Mouse (Mus musculus): Measurements from ENCODE around the gene Id4. TPM values are rescaled to one million over a fixed set of nuclear protein-coding genes. Genes with fewer than 3 reads are reported as not detected.

Gene Id4
- 10 to 100 TPM; 40.8 to 52.0 TPM for total RNA-seq (2021)
- long read RNA-seq, experiment 1, transcript Id4-201 (3 exons, 3,849 nt): major isoform, 178 of 191 reads
- long read RNA-seq, experiment 1, partial matches to known transcripts: 2 of 191 reads
- long read RNA-seq, experiment 1, other reads (novel, unspliced or antisense): 11 of 191 reads
- long read RNA-seq, experiment 2, transcript Id4-201 (3 exons, 3,849 nt): major isoform, 94 of 99 reads
- long read RNA-seq, experiment 2, partial matches to known transcripts: 1 of 99 reads
- long read RNA-seq, experiment 2, other reads (novel, unspliced or antisense): 4 of 99 reads

DNA sequence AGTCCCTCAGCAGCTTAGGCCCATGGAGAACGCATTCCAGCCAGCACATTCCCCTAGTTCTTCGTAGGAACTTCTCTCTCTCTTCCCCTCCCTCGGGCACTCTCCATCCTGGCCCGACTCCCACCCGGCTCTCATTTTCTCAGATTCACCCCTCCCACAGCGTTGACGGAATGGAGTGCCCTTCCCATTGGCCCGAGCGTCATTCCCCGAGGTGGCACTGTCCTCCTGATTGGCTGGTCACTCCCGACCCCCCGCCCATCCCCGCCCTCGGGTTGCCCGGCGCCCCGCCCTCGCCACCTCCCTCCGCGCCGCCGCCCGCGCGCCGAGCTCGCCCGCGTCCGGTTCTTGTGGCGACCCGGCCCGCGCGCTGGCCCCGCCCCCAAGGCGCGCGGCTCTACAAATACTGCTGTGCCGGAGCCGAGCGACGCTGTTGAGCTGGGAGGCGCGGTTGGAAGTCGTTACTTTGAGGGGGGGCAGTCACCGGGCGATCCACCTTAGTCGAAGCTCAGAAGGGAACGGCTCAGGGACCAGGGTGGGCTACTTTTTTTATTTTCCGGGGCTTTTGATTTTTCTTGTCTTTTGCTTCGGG lies at the start of gene Id4:
Id4 (plus strand) TSS at position 539 of the 589 bp plus-strand sequence.
- peak; percentile 91 to 95 for DNase-seq (ENCODE audit: low spot score in 2 of 2)

DNA sequence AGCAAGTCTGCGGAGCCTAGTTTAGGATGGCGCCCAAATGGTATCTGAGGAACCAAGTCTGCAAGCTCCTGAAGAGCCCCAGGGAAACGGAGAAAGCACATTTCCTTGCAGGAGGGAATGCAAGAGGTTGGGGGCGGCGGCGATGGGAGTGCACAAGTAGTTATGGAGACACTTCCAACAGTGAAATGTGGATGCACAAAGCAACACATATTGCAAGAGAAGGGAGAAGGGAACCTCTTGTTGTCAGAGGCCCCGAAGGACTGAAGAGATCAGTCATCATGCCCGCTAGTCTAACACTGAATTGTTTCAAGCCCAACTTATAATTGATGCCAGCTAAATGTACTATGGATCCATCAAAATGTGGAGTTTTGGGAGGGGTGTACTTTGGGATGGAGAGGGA lies 33.9 kb upstream of the Id4 start:
- DNase-seq (ENCODE audit: low spot score in 2 of 2): peak in 1 of 2 experiments; percentile 12

GRCm38 (mm10) chr13:48227712-48228111 lies 33.3 kb upstream of the Id4 start:
- peak; percentile 93 to 97 for DNase-seq (ENCODE audit: low spot score in 2 of 2)

DNA sequence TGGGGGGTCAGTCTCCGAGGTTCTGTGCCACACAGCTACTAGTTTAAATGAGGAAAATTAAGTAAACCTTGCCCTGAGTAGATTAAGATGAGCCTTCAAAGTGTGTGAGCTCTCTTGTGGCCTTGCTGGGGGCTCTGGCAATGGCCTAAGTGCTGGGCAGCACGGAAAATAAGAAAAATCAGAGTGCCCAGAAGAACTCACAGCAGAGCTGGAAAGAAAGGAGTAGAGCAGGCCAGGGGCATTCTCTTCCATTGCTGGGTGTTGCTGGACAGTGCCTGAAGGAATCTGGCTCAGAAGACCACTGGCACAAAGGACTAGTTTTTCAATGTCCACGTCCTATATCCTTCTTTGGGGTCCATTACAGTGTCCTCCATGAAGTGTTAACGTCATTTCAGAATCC lies 32.9 kb upstream of the Id4 start:
- DNase-seq (ENCODE audit: low spot score in 2 of 2): no peak

GRCm38 (mm10) chr13:48230996-48231395 lies 30.0 kb upstream of the Id4 start:
- peak in 1 of 2 experiments; percentile 10 for DNase-seq (ENCODE audit: low spot score in 2 of 2)

DNA sequence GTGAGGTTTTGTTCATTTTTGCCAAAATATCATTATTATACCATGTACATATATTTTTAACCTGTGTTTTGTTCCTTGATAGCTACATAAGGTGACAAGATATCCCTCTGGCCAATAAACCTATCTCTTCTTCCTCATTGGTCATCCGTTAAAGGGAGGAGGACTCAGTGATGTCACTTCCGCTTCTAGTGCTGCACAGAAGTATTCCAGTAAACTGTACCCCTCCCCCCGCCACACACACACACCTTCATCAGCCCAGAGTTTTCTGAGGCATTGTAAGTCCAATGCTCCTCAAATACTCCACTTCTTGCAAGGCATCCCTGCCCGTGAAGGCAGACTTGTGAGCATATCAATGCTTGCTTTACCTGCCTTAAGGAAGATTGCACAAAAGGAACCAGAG lies 24.6 kb upstream of the Id4 start:
- no peak for DNase-seq (ENCODE audit: low spot score in 2 of 2)

- no peak for DNase-seq (ENCODE audit: low spot score in 2 of 2)
Observed at GRCm38 (mm10) chr13:48236865-48237264, 24.2 kb upstream of the Id4 start.

DNA sequence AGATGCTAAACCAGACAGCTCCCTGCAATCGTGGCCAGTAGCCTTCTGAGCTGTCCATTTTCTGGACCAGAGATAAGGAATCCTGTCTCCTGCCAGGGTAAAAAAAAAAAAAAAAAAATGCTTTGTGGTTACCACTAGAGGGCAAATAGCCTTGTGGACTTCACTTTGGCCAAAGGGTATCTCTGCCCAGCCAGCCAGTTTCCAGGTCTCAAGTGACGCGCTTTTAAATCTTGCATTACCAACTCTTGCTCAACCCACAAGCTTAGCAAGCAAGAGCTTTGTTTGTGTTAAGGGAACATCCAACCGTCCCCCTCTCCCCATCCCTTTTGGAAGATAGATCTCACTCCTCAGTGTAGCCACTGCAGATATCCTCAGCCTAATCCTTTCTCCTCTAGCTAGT lies 23.5 kb upstream of the Id4 start:
- DNase-seq (ENCODE audit: low spot score in 2 of 2): no peak

GRCm38 (mm10) chr13:48245235-48246012 lies 15.6 kb upstream of the Id4 start:
- DNase-seq (ENCODE audit: low spot score in 2 of 2): no peak

- no peak for DNase-seq (ENCODE audit: low spot score in 2 of 2)
Observed at GRCm38 (mm10) chr13:48252559-48252958, 8.5 kb upstream of the Id4 start.

DNA sequence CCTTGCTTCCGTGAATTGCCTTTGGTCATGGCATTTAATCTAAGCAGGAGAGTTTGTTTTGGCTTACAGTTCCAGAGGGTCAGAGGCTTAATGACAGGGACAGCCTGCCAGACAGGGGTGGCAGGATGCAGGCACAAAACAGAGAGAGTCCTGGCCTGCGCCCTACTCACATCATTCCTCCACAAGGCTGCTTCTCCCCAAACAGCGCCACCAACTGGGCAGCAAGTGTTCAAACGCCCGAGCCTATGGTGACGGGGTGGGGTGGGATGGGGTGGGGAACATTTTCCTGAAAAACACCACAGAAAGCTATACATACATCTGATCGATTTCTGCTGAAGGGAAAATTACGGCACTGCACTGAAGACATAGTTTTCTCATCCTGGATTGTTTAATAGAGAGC lies 6.0 kb upstream of the Id4 start:
- no peak for DNase-seq (ENCODE audit: low spot score in 2 of 2)

DNA sequence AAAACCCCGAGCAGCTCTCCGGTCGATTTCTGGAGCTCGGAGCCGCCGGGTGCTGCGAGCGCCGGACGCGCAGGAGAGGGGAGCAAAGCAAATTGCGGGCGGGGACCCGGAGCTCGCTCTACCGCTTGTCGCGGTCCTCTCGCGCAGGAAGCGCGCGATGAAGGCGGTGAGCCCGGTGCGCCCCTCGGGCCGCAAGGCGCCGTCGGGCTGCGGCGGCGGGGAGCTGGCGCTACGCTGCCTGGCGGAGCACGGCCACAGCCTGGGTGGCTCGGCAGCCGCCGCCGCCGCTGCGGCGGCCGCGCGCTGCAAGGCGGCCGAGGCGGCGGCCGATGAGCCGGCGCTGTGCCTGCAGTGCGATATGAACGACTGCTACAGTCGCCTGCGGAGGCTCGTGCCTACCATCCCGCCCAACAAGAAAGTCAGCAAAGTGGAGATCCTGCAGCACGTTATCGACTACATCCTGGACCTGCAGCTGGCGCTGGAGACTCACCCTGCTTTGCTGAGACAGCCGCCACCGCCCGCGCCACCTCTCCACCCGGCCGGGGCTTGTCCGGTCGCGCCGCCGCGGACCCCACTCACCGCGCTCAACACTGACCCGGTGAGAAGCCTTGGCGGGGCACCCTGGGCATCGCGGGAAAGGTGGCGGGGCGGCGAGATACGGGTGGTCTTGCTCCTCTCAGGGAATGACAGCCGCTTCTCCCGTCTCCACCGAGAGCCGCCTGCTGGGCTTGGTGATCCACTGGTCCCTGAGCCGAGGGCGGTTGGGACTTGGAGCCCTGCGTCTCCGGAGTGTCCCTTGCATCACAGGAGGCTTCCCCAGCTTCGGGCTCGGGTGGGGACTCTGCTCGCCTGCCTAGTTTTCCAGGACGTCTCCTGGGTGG lies 553 bp downstream of the Id4 start:
- peak; percentile 33 to 52 for DNase-seq (ENCODE audit: low spot score in 2 of 2)

GRCm38 (mm10) chr13:48262451-48262969 lies 1.5 kb downstream of the Id4 start:
- peak in 1 of 2 experiments; percentile 12 for DNase-seq (ENCODE audit: low spot score in 2 of 2)

DNA sequence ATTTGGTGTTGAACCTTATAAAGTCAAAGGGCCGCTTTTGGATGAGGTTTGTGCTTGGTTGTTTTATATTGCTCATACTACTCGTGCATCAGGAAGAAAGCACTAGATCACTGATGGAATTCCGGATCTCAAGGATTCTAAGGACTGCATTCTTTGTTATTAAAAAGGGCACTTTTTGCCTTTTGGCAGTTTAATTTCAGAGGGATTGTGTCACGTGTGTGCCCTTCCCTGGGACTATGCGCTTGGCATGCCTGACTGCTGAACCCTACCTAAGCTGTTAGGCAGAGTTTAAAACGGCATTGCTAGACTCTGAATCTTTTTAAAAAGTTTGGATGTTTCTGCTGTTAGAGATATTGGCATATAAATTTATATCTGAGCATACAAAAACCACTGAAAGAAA lies 4.0 kb downstream of the Id4 start:
- no peak for DNase-seq (ENCODE audit: low spot score in 2 of 2)

- peak; percentile 20 to 25 for DNase-seq (ENCODE audit: low spot score in 2 of 2)
Observed at GRCm38 (mm10) chr13:48273451-48274069, 12.5 kb downstream of the Id4 start.

DNA sequence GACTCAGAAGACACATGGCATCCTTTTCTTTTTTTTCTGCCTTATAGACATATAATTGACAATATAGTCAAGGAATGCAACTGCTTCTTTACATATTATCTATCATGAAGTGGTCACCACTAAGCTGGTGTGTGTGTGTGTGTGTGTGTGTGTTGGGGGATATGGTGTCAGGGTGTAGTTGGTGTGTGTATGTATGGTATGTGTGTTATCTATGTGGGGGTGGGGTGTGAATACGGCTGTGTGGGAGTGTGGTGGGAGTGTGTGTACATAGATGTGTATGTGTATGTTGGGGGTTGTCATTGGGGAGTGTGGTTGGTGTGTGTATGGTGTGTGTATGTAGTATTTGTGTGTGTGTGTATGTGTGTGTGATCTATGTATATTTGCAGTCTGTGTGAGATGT lies 13.1 kb downstream of the Id4 start:
- DNase-seq (ENCODE audit: low spot score in 2 of 2): no peak

GRCm38 (mm10) chr13:48276981-48277380 lies 16.0 kb downstream of the Id4 start:
- DNase-seq (ENCODE audit: low spot score in 2 of 2): no peak

- no peak for DNase-seq (ENCODE audit: low spot score in 2 of 2)
Observed at GRCm38 (mm10) chr13:48284426-48284825, 23.4 kb downstream of the Id4 start.

DNA sequence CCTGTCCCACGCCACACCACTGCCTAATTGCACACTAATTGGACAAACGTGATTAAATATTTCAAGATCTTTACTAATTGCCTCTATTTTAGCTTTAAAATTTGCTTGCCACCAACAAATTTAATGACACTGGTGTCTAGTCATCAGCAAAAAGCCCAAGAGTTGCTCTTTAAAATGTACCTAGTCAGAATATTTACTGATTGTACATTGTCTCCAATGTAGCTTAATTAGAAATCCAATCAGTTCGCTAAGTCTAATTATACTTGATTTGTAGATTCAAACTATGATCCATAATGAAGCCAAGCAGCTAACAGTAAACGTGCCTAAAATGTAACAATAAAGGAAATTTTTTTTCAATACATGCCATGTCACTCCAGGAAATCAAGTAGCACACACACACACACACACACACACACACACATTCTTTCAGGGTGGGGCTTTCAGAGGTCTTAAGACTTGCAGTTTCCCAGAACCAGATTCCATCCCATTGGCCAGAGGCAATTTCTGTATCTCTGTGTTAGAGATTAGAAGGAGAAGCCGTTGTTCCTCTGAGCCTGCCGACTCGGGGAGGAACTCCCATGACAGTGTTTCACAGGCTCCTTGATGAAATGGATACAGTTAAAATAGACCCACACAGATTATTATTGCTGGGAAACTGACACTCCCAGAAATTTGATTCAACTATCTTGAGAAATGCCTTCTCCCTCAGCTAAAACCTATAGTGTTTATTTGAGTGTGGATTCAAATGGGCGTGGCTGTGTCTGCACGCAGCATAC lies 24.1 kb downstream of the Id4 start:
- no peak for DNase-seq (ENCODE audit: low spot score in 2 of 2)

- no peak for DNase-seq (ENCODE audit: low spot score in 2 of 2)
Observed at GRCm38 (mm10) chr13:48290427-48290826, 29.4 kb downstream of the Id4 start.
